Mouse (Mus musculus): Measurements from ENCODE around the gene Pias4. TPM values are rescaled to one million over a fixed set of nuclear protein-coding genes. Genes with fewer than 3 reads are reported as not detected.
"Not testable (repeated sequence)": the region's sequence is repeated elsewhere in the genome, so short reads cannot be mapped to it uniquely, and the experiment has no call there.

The Pias4 gene
- polyA plus RNA-seq, 1 experiment from 2014 or later: 62.2 TPM

- H3K27me3 ChIP-seq (replicated peaks; ENCODE audit: low read depth, poor library complexity, severe bottlenecking): no peaks in the 10 kb centered on the region
- peaks cover 77% of the 10 kb centered on the region for H3K36me3 ChIP-seq (replicated peaks)
- peak overlapping the region; percentile 66 for H3K27ac ChIP-seq (replicated peaks)
- no peaks in the 10 kb centered on the region for H3K9me3 ChIP-seq
- peak overlapping the region; percentile 84 for H3K4me3 ChIP-seq
- DNase-seq (ENCODE audit: low spot score): peak; percentile 55
- peaks cover 41% of the 10 kb centered on the region for H3K4me1 ChIP-seq
- WGBS: 47% methylated on average over 4 of the region's 4 CpGs
Measured at GRCm38 (mm10) chr10:81184765-81185164, 17.0 kb upstream of the Pias4 start.

- Histone ChIP-seq H3K27me3 (replicated peaks; ENCODE audit: low read depth, poor library complexity, severe bottlenecking) (no peaks in the 10 kb centered on the region), H3K4me1 (peaks cover 51% of the 10 kb centered on the region), H3K9me3 (no peaks in the 10 kb centered on the region), H3K27ac (replicated peaks) (peak within 1 kb of the TSS; percentile 86), H3K4me3 (peak within 1 kb of the TSS; percentile 84), H3K36me3 (replicated peaks) (peaks cover 81% of the 10 kb centered on the region)
- no peak for DNase-seq (ENCODE audit: low spot score)
- WGBS: 88% methylated on average over 5 of the region's 5 CpGs
Measured at GRCm38 (mm10) chr10:81183805-81184204, 16.1 kb upstream of the Pias4 start, which contains the start of gene 4930442H23Rik. 4930442H23Rik (minus strand) TSS chr10:81183849.

GRCm38 (mm10) chr10:81182336-81183333, 14.9 kb upstream of the Pias4 start, which contains the start of gene Dapk3:
Dapk3 (plus strand) TSS chr10:81183005.
- no peaks in the 10 kb centered on the region for H3K27me3 ChIP-seq (replicated peaks; ENCODE audit: low read depth, poor library complexity, severe bottlenecking)
- H3K4me1 ChIP-seq: peaks cover 63% of the 10 kb centered on the region
- peak within 1 kb of the TSS; percentile 84 for H3K4me3 ChIP-seq
- DNase-seq (ENCODE audit: low spot score): peak; percentile 98
- H3K9me3 ChIP-seq: no peaks in the 10 kb centered on the region
- peaks cover 83% of the 10 kb centered on the region for H3K36me3 ChIP-seq (replicated peaks)
- H3K27ac ChIP-seq (replicated peaks): peak within 1 kb of the TSS; percentile 86
- WGBS: 5% methylated on average over 53 of the region's 53 CpGs

GRCm38 (mm10) chr10:81181860-81182259, 14.1 kb upstream of the Pias4 start:
- peaks cover 66% of the 10 kb centered on the region for H3K4me1 ChIP-seq
- WGBS: 80% methylated on average over 12 of the region's 12 CpGs
- not testable (repeated sequence) for H3K9me3 ChIP-seq

GRCm38 (mm10) chr10:81180946-81181345, 13.2 kb upstream of the Pias4 start:
- Histone ChIP-seq H3K9me3 (no peaks in the 10 kb centered on the region), H3K4me3 (0 out of 2 replicates have a peak overlapping the region, but pooled peaks have one; percentile 76), H3K4me1 (peaks cover 67% of the 10 kb centered on the region), H3K27me3 (replicated peaks; ENCODE audit: low read depth, poor library complexity, severe bottlenecking) (no peaks in the 10 kb centered on the region), H3K27ac (replicated peaks) (no peak overlapping the region), H3K36me3 (replicated peaks) (peaks cover 77% of the 10 kb centered on the region)
- WGBS: 93% methylated on average over 13 of the region's 13 CpGs
- no peak for DNase-seq (ENCODE audit: low spot score)

More at GRCm38 (mm10) chr10:81181860-81182259, 14.1 kb upstream of the Pias4 start:
- H3K27ac ChIP-seq (replicated peaks); H3K27me3 ChIP-seq (replicated peaks; ENCODE audit: low read depth, poor library complexity, severe bottlenecking): not testable (repeated sequence)
- H3K4me3 ChIP-seq: peak overlapping the region; percentile 84
- H3K36me3 ChIP-seq (replicated peaks): peaks cover 83% of the 10 kb centered on the region
- peak; percentile 16 for DNase-seq (ENCODE audit: low spot score)

- WGBS: 93% methylated on average over 32 of the region's 32 CpGs
- H3K4me1 ChIP-seq: peaks cover 74% of the 10 kb centered on the region
- no peak for DNase-seq (ENCODE audit: low spot score)
- peaks cover 66% of the 10 kb centered on the region for H3K36me3 ChIP-seq (replicated peaks)
- H3K27ac ChIP-seq (replicated peaks): no peak overlapping the region
- no peaks in the 10 kb centered on the region for H3K27me3 ChIP-seq (replicated peaks; ENCODE audit: low read depth, poor library complexity, severe bottlenecking)
- no peaks in the 10 kb centered on the region for H3K9me3 ChIP-seq
- peak overlapping the region; percentile 76; the same call in 1 of the 2 replicates for H3K4me3 ChIP-seq
Measured at GRCm38 (mm10) chr10:81179451-81180342, 12.0 kb upstream of the Pias4 start.

GRCm38 (mm10) chr10:81178927-81179326, 11.2 kb upstream of the Pias4 start:
- DNase-seq (ENCODE audit: low spot score): no peak
- no peaks in the 10 kb centered on the region for H3K27me3 ChIP-seq (replicated peaks; ENCODE audit: low read depth, poor library complexity, severe bottlenecking)
- H3K36me3 ChIP-seq (replicated peaks): peaks cover 58% of the 10 kb centered on the region
- peak overlapping the region; percentile 76; the same call in 1 of the 2 replicates for H3K4me3 ChIP-seq
- no peak overlapping the region for H3K27ac ChIP-seq (replicated peaks)
- no peaks in the 10 kb centered on the region for H3K9me3 ChIP-seq
- peaks cover 74% of the 10 kb centered on the region for H3K4me1 ChIP-seq
- 91% methylated on average over 11 of the region's 11 CpGs for WGBS

- no peak for DNase-seq (ENCODE audit: low spot score)
- Histone ChIP-seq H3K4me1 (peaks cover 76% of the 10 kb centered on the region), H3K36me3 (replicated peaks) (peaks cover 57% of the 10 kb centered on the region), H3K27me3 (replicated peaks; ENCODE audit: low read depth, poor library complexity, severe bottlenecking) (no peaks in the 10 kb centered on the region), H3K4me3 (peak overlapping the region; percentile 76), H3K27ac (replicated peaks) (peak overlapping the region; percentile 98), H3K9me3 (no peaks in the 10 kb centered on the region)
- WGBS: 74% methylated on average over 14 of the region's 14 CpGs
Measured at GRCm38 (mm10) chr10:81177958-81178712, 10.4 kb upstream of the Pias4 start.

- peaks cover 80% of the 10 kb centered on the region for H3K4me1 ChIP-seq
- H3K36me3 ChIP-seq (replicated peaks): peaks cover 56% of the 10 kb centered on the region
- 17% methylated on average over 16 of the region's 16 CpGs for WGBS
Measured at GRCm38 (mm10) chr10:81177491-81177925, 9.8 kb upstream of the Pias4 start.

GRCm38 (mm10) chr10:81176466-81177271, 8.9 kb upstream of the Pias4 start, which contains the start of gene Eef2:
Eef2 (plus strand) TSS chr10:81176631.
- no peaks in the 10 kb centered on the region for H3K27me3 ChIP-seq (replicated peaks; ENCODE audit: low read depth, poor library complexity, severe bottlenecking)
- H3K4me1 ChIP-seq: peaks cover 76% of the 10 kb centered on the region
- H3K36me3 ChIP-seq (replicated peaks): peaks cover 47% of the 10 kb centered on the region
- WGBS: under 1% methylated on average over 77 of the region's 77 CpGs
- H3K27ac ChIP-seq (replicated peaks): peak within 1 kb of the TSS; percentile 98
- H3K9me3 ChIP-seq: no peaks in the 10 kb centered on the region
- H3K4me3 ChIP-seq: peak within 1 kb of the TSS; percentile 76
- DNase-seq (ENCODE audit: low spot score): peak; percentile 98

More at GRCm38 (mm10) chr10:81177491-81177925, 9.8 kb upstream of the Pias4 start:
- Histone ChIP-seq H3K27me3 (replicated peaks; ENCODE audit: low read depth, poor library complexity, severe bottlenecking) (no peaks in the 10 kb centered on the region), H3K27ac (replicated peaks) (peak overlapping the region; percentile 98), H3K4me3 (peak overlapping the region; percentile 76), H3K9me3 (no peaks in the 10 kb centered on the region)
- no peak for DNase-seq (ENCODE audit: low spot score)

Measured in embryonic facial prominence, embryonic 10.5 days (tissue).